Mouse (Mus musculus) neural tube, embryonic 13.5 days (tissue): ENCODE results near the gene Mrnip. TPM values are rescaled to one million over a fixed set of nuclear protein-coding genes. Genes with fewer than 3 reads are reported as not detected.
A peak's percentile ranks its signal among the peaks of the same experiment; 100 is the strongest.

ENCODE experiments used
- ATAC-seq: fragments of 200-750 bp; cut with Nextera tagmentation; 2 replicates; pipeline ENCODE4 v1.8.0; 2017; ENCODE audit warnings: low read depth, mild to moderate bottlenecking, moderate TSS enrichment, moderate library complexity
- H3K27ac ChIP-seq: fragments of 300-500 bp; sonication (generic); replicated peaks from 2 replicates; pipeline ENCODE4 v1.5.1; 2015; ENCODE audit warnings: moderate library complexity, mild to moderate bottlenecking, inconsistent platforms
- H3K27me3 ChIP-seq: fragments of 300-500 bp; sonication (generic); 2 replicates; pipeline ENCODE4 v1.6.1; 2015; ENCODE audit warnings: mild to moderate bottlenecking, inconsistent platforms
- H3K36me3 ChIP-seq: fragments of 300-500 bp; sonication (generic); 2 replicates; pipeline ENCODE4 v1.6.1; 2015; ENCODE audit warnings: mild to moderate bottlenecking, inconsistent platforms
- H3K4me1 ChIP-seq: fragments of 300-500 bp; sonication (generic); replicated peaks from 2 replicates; pipeline ENCODE4 v1.6.1; 2015; ENCODE audit warnings: inconsistent platforms
- H3K4me2 ChIP-seq: fragments of 300-500 bp; sonication (generic); 2 replicates; pipeline ENCODE4 v1.6.1; 2015; ENCODE audit warnings: inconsistent platforms, mild to moderate bottlenecking, moderate library complexity
- H3K4me3 ChIP-seq: fragments of 300-500 bp; sonication (generic); 2 replicates; pipeline ENCODE4 v1.5.1; 2015; ENCODE audit warnings: mild to moderate bottlenecking, inconsistent platforms
- H3K9ac ChIP-seq: fragments of 300-500 bp; sonication (generic); 2 replicates; pipeline ENCODE4 v1.6.1; 2015; ENCODE audit warnings: moderate library complexity, mild to moderate bottlenecking, inconsistent platforms
- H3K9me3 ChIP-seq: fragments of 300-500 bp; sonication (generic); 2 replicates; pipeline ENCODE4 v1.6.1; 2016; ENCODE audit warnings: inconsistent platforms
- WGBS: fragments of 180-500 bp; shearing (Covaris S2); methylation state at CpG from one replicate; pipeline ENCODE4 v1.1.7; 2015; 5-methylcytosine and 5-hydroxymethylcytosine counted together
- polyA plus RNA-seq: library from polyadenylated mRNA; unstranded; fragments of >200 nt; fragmentation: Nextera tagmentation; extraction: Ambion mirVana; gene quantifications from 2 replicates; pipeline ENCODE4 v1.2.1, GENCODE M21; 2015

The Mrnip gene
- polyA plus RNA-seq, 1 experiment from 2014 or later, result 31.9 TPM

DNA sequence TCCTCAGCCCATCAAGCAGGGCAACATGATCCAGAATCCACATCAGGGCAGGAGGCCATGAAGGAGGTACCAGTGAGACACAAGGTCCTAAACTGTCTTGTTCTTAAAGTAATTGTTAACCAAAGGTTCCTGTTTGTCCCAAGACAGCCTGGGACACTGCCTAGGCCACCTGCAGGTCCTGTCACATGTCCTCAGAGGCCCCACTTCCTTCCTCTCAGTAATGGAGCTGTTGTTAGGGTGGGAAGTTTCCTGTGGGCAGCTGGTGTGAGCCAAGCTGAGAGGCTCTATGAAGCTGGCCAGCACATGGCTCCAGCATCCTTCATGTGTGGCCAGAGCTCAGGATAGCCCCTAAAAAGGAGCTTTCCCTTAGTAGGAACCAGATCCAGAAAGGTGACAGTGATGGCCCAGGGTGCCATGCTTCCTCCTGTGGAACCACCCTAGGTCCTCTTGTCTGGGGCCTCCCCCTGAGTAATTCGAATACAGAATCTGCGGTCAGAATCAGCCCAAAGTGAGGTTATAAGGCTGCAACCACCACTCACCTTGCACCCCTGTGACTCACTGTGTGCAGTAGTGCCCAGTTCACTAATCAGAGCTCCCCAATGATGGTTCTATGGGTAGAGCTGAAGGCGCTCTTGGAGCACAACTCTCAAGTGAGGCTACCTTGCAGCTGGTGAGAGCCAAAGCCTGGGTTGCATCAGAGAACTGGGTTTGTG, 11.8 kb upstream of the Mrnip start:
- ATAC-seq, result no peak
- Histone ChIP-seq H3K9me3 (no peaks in the 10 kb centered on the region), H3K4me2 (no peak overlapping the region), H3K36me3 (peaks cover 85% of the 10 kb centered on the region), H3K27me3 (no peaks in the 10 kb centered on the region), H3K4me1 (no peaks in the 10 kb centered on the region), H3K9ac (no peak overlapping the region), H3K4me3 (no peak overlapping the region), H3K27ac (no peak overlapping the region)
- WGBS, result 92% methylated on average over 3 of the region's 3 CpGs

DNA sequence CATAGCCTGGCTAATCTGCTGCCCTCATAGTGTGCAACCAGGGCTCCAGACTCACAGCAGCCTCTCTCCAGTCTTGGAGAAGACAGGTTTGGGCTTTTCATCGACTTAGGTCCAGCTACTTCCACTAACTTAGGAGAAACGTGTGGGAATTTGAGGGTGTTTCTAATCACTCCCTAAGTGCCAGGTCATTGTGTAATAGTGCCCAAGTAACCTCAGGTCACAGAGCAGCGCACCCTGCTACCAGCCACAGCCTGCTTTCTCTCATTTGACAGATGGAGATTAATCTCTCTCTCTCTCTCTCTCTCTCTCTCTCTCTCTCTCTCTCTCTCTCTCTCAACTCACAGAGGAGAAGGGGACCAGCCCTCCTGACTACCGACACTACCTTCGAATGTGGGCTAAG, 5.9 kb upstream of the Mrnip start:
- no peak overlapping the region for H3K27ac ChIP-seq
- WGBS, result 91% methylated on average over 5 of the region's 5 CpGs
- ATAC-seq, result no peak
- no peak overlapping the region for H3K9ac ChIP-seq
- H3K9me3 ChIP-seq, result no peaks in the 10 kb centered on the region
- no peak overlapping the region for H3K4me2 ChIP-seq
- H3K4me1 ChIP-seq, result no peaks in the 10 kb centered on the region
- no peak overlapping the region for H3K4me3 ChIP-seq
- peaks cover 74% of the 10 kb centered on the region for H3K36me3 ChIP-seq
- H3K27me3 ChIP-seq, result no peaks in the 10 kb centered on the region

DNA sequence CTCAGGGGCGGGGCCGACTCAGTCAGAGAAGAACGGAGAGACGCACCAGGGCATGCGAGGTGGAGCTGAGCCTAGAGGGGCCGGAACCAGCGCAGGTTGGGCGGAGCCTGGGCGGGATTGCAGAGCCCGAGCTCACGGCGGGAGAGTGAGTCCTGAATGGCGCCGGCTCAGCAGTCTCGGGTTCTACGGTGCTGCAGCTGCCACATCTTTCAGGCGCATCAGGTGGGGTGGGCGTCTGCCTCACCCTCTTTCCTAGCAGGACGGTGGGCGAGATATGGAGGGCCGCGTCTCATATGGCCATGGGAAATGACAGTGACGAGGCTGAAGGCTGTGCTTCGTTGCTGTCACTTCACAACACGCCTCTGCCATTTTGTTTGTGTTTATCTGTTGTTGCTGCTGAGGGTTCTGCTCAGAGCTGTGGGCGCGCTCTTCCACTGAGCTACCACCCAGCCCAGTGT, 515 bp downstream of the Mrnip start:
- H3K9ac ChIP-seq, result peak overlapping the region; percentile 87
- peak overlapping the region; percentile 81 for H3K4me2 ChIP-seq
- peak; percentile 99 for ATAC-seq
- H3K9me3 ChIP-seq, result no peaks in the 10 kb centered on the region
- no peaks in the 10 kb centered on the region for H3K27me3 ChIP-seq
- WGBS, result under 1% methylated on average over 27 of the region's 27 CpGs
- peaks cover 13% of the 10 kb centered on the region for H3K4me1 ChIP-seq
- peak overlapping the region; percentile 89 for H3K27ac ChIP-seq
- peak overlapping the region; percentile 74 for H3K4me3 ChIP-seq
- H3K36me3 ChIP-seq, result peaks cover 48% of the 10 kb centered on the region

DNA sequence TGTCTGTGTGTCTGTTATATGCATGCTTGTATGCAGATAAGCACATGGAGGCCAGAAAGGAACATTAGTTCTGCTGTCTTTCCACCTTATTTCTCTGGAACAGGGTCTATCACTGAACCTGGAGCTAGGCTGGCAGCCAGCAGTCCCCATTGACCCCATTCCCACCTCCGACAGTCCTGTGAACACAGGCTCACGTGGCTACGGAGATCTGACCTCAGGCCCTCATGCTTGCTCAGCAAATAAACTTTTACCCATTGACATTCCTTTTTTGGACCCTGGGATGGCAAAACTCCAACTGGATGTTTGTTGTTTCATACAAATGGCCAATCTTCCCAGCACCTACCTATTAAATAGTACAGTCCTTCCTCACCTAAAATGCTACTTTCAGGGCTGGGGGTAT, 2.1 kb downstream of the Mrnip start:
- H3K9ac ChIP-seq, result no peak overlapping the region
- WGBS, result 86% methylated on average over 3 of the region's 3 CpGs

DNA sequence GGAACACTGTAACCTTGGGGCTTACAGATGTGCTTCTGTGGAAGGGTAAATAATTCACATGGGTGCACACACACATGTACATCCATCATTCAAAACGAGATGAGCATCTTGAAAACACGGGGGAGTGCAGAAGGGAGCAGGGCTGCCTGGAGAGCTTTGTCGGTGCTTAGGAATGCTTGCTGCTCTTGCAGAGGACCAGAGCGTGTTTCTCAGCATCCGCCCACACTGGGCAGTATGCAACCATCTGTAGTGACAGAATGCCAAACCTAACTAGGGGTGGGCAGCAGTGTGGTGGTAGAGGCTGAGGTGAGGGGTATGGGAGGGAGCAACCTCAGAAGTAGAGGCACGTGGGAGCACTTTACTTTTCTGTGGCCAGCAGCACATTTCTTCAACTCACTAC, 2.9 kb downstream of the Mrnip start:
- H3K9ac ChIP-seq, result no peak overlapping the region

More for the DNA sequence above, 2.1 kb downstream of the Mrnip start:
- no peak for ATAC-seq
- Histone ChIP-seq H3K4me3 (no peak overlapping the region), H3K9me3 (no peaks in the 10 kb centered on the region), H3K4me2 (0 out of 2 replicates have a peak overlapping the region, but pooled peaks have one; percentile 81), H3K4me1 (peaks cover 13% of the 10 kb centered on the region), H3K27ac (no peak overlapping the region), H3K27me3 (no peaks in the 10 kb centered on the region), H3K36me3 (peaks cover 36% of the 10 kb centered on the region)

DNA sequence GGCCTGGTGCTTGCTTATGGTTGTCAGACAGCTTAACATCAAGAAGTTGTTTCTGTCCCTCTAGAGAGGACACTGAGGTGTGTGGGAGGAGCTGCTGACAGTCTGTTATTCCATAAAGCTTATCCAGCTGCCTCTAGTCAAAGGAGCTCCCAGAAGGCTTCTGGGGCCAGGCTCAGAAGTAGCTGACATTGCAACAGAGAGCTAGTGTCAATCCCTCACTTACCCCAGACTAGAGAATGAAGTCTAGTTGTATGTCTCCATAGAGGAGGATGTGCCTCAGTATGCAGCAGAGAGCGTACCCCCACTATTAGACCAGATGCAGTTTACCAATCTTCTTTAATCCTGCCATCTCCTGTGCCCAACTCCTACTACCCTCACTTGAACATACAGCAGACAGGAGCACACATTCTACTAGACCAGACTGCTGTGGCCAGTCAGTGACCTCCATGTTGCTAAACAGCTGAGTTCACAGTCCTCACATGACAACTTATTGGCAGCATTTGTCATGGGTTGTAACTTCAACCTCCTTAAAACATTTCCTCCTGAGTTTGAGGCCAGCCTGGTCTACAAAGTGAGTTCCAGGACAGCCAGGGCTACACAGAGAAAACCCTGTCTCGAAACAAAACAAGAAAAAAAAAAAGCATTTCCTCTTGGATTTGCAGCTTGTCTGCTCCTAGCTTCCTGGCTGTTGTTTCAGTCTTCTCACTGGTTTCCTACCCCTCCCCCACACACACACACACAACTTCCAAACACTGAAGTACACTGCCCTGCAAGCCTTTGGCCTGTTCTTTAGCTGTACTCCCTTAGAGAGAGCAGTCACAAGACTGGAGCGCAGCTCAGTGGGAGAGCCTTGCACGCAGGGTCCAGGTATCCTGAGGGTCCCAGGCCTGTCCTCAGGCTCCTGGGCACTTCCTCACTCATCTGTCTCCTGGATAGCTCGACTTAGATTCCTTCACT, 4.6 kb downstream of the Mrnip start:
- Histone ChIP-seq H3K27ac (no peak overlapping the region), H3K4me3 (no peak overlapping the region), H3K27me3 (no peaks in the 10 kb centered on the region), H3K9ac (no peak overlapping the region; the same call in 1 of the 2 replicates), H3K9me3 (no peaks in the 10 kb centered on the region), H3K4me1 (peaks cover 13% of the 10 kb centered on the region), H3K4me2 (no peak overlapping the region), H3K36me3 (peaks cover 43% of the 10 kb centered on the region)
- 85% methylated on average over 5 of the region's 5 CpGs for WGBS
- no peak for ATAC-seq

More for the DNA sequence above, 2.9 kb downstream of the Mrnip start:
- H3K27me3 ChIP-seq, result no peaks in the 10 kb centered on the region
- no peak overlapping the region for H3K27ac ChIP-seq
- H3K4me1 ChIP-seq, result peaks cover 13% of the 10 kb centered on the region
- no peak for ATAC-seq
- H3K4me2 ChIP-seq, result no peak overlapping the region
- 77% methylated on average over 6 of the region's 6 CpGs for WGBS
- no peak overlapping the region for H3K4me3 ChIP-seq
- H3K36me3 ChIP-seq, result peaks cover 30% of the 10 kb centered on the region
- no peaks in the 10 kb centered on the region for H3K9me3 ChIP-seq

DNA sequence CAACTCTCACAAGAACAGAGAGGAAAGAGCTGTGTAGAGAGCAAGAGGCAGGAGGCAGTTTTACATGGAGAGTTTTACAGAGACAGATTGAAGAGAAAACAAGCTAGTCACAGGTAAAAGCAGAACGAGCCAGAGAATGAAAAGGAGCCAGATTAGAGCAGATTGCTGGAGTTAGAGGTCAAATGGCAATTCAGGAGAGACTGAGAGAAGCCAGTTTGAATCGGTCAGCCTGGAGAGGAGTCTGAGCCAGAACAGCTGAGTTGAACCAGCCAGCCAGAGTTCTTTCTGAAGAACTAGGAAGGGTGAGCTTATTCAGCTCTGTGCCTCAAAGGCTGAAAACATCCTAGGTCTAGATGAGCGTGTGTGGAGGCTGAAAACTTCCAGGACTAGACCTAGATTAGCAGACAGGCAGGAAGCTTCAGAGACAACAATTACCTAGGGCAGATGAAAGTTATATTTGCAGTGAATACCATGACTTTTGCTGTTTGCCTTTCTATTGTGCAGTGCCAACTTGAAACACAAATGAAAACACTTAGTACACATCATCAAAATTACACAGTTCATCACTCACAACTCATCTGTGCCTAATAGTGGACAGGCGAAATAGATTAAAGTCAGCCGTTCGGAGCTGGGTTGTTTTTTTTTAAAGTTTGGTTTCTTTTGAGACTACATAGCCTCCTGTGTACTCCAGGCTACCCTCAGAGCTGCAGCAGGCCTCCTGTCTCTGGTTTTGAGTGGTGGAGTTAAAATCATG, 6.4 kb downstream of the Mrnip start:
- Histone ChIP-seq H3K4me3 (no peak overlapping the region), H3K9ac (no peak overlapping the region), H3K9me3 (no peaks in the 10 kb centered on the region), H3K27me3 (no peaks in the 10 kb centered on the region), H3K4me2 (no peak overlapping the region), H3K36me3 (peaks cover 53% of the 10 kb centered on the region), H3K27ac (no peak overlapping the region), H3K4me1 (peaks cover 6% of the 10 kb centered on the region; the same call in 1 of the 2 replicates)
- 86% methylated on average over 6 of the region's 6 CpGs for WGBS
- ATAC-seq, result no peak

DNA sequence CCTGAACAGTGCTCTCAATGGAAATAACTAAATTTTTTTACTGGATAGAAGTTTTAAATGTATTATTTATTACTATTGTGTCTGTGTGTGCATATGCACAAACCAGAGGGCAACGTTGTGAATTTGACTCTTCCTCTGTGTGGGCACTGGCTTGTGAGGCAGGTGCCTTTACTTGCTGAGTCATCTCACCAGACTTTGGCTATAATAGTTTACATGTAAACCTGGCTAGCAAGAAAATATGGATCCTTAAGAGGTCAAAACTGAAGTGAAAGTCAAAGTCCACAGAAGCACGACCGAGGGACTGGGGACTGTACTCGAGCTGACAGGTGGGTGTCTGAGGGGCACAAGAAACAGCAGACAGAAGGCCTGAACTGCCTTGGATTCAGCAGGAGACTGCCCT, 8.5 kb downstream of the Mrnip start:
- no peak for ATAC-seq
- H3K36me3 ChIP-seq, result peaks cover 56% of the 10 kb centered on the region
- no peaks in the 10 kb centered on the region for H3K4me1 ChIP-seq
- no peak overlapping the region for H3K4me2 ChIP-seq
- H3K4me3 ChIP-seq, result no peak overlapping the region
- 93% methylated on average over 4 of the region's 4 CpGs for WGBS
- no peaks in the 10 kb centered on the region for H3K27me3 ChIP-seq
- H3K9ac ChIP-seq, result no peak overlapping the region
- H3K27ac ChIP-seq, result no peak overlapping the region
- no peaks in the 10 kb centered on the region for H3K9me3 ChIP-seq

DNA sequence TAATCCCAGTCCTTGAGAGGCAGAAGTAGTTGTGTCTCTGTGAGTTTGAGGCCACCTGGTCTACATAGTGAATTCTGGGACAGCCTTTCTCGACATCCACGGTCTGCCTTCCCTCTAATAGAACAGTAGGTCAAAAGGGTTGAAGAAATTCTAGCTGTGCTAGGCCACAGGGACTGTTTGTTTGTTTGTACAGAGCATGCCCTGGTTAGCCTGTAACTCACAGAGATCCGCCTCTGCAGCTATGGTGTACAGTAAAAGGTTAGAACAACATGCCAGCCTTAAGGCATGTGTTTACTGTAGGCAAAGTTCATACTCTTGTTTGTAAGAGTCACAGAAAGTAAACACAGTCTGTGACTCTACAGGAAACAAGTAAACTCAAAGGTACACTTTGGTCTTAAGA, 10.5 kb downstream of the Mrnip start:
- no peak for ATAC-seq
- Histone ChIP-seq H3K36me3 (peaks cover 51% of the 10 kb centered on the region), H3K4me3 (no peak overlapping the region), H3K27ac (no peak overlapping the region), H3K4me1 (no peaks in the 10 kb centered on the region), H3K9ac (no peak overlapping the region), H3K9me3 (no peaks in the 10 kb centered on the region), H3K4me2 (no peak overlapping the region), H3K27me3 (no peaks in the 10 kb centered on the region)
- WGBS, result 91% methylated on average over 3 of the region's 3 CpGs

DNA sequence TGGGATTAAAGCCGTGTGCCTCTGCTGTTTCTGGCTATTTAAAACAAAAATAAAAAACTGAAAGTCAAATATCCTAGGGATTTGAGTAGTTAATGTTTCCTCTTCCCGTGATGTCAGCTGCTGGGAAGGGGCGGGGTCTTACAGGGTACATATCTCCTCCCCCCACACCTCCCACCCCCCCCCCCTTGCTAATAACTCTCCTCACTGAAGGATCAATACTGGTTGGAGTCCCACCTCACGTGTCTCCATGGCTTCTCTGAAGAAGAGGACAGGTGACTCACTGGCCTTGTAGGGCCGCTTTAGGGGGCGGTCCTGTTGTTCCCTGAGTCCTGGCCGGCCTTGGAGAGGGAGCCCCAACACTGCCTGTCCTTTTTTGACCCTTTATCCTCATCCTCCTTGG, 14.4 kb downstream of the Mrnip start:
- Histone ChIP-seq H3K9me3 (no peaks in the 10 kb centered on the region), H3K4me1 (no peaks in the 10 kb centered on the region), H3K27ac (no peak overlapping the region), H3K4me2 (no peak overlapping the region), H3K4me3 (no peak overlapping the region), H3K9ac (no peak overlapping the region), H3K27me3 (no peaks in the 10 kb centered on the region), H3K36me3 (peaks cover 47% of the 10 kb centered on the region)
- WGBS, result 75% methylated on average over 7 of the region's 7 CpGs
- no peak for ATAC-seq

DNA sequence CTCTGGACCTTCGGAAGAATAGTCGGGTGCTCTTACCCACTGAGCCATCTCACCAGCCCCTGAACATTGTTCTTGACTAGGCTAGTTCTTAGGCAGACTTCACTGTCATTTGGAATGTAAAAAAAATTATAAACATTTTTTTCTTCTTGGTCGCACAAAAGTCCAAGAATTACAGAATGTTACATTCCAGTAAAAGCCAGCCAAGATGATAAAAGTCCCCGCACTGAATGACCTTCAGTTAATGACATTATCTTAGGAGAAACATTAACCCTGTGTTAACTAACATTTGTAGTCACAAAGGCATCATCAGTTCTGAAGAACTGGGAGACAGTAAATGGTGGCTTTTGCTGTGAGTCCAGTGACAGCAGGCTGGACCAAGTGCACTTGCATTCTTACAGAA, 16.1 kb downstream of the Mrnip start:
- Histone ChIP-seq H3K4me2 (no peak overlapping the region), H3K36me3 (peaks cover 50% of the 10 kb centered on the region), H3K9ac (no peak overlapping the region), H3K4me1 (no peaks in the 10 kb centered on the region), H3K4me3 (no peak overlapping the region), H3K27ac (no peak overlapping the region), H3K9me3 (no peaks in the 10 kb centered on the region), H3K27me3 (no peaks in the 10 kb centered on the region)
- ATAC-seq, result no peak
- 87% methylated on average over 4 of the region's 4 CpGs for WGBS

DNA sequence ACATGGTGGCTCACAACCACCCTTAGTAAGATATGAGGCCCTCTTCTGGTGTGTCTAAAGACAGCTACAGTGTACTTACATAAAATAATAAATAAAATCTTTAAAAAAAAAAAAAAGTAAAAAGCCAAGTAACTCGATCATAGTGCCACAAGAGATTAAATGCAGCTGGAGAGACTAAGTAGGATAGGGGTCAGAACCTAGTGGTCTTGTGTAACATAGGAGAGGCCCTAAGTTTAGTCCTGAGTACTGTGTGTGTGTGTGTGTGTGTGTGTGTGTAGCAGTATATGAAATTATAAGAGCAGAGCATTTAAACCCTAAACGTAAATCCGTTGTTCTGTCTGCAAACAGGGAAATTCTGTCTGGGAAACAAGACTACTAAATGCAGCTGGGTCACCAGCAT, 18.0 kb downstream of the Mrnip start:
- Histone ChIP-seq H3K27me3 (no peaks in the 10 kb centered on the region), H3K9me3 (no peaks in the 10 kb centered on the region), H3K9ac (no peak overlapping the region), H3K36me3 (peaks cover 55% of the 10 kb centered on the region), H3K27ac (no peak overlapping the region), H3K4me3 (no peak overlapping the region), H3K4me2 (no peak overlapping the region), H3K4me1 (no peaks in the 10 kb centered on the region)
- 90% methylated on average over 3 of the region's 3 CpGs for WGBS
- ATAC-seq, result no peak
